Mouse (Mus musculus): Measurements from ENCODE around the gene Tm2d1.
A peak's percentile ranks its signal among the peaks of the same experiment; 100 is the strongest.

DNA sequence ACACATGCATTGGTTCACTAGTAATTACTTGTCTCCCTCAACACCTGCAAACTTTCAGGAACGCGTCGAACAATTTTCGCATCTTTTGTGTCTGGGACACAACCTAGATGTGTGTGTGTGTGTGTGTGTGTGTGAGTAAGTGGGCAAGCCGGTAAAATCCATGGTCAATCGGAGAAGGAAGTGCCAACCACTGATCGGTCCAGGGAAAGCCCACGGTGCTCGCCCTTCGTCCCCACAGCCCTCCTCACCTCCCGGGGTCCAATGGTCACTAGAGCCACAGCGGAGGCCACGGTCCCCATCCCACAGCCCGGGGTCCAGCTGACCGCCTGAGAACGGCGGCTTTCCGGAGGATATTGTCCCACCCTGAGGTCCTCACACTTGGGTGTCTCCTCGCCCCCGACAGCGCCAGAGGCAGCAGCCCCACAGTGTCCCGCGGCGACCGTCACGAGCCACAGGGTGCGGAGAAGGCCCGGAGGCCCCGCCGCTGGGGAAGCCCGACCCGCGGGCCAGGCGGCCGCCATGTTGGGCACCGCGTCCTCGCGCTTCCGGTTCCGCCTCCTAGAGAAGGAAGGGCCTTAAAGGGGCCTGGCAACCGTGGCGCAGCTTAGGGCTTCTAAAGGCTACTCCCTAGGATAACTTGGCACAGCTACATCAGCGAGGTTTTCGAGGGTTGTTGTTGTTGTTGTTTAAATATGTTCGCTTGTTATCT lies at the start of gene Tm2d1:
- peak; percentile 100 for TF ChIP-seq POLR2A (IDR thresholded peaks at IDR 0.05; ENCODE audit: borderline replicate concordance, extremely low read depth, insufficient read depth, insufficient read length, poor library complexity, severe bottlenecking)
- TF ChIP-seq CTCF (IDR thresholded peaks at IDR 0.05; ENCODE audit: borderline replicate concordance, extremely low read depth, insufficient read depth, insufficient read length), result no peak

Measured in brain, embryonic 14.5 days (tissue).